Mouse (Mus musculus) 416B (cell line): Measurements from ENCODE around the gene Cdk18.

Experiments used
- DNase-seq: peaks from one replicate; pipeline ENCODE4 v3.0.0; 2011; ENCODE audit warnings: low read depth

Cdk18 gene

DNA sequence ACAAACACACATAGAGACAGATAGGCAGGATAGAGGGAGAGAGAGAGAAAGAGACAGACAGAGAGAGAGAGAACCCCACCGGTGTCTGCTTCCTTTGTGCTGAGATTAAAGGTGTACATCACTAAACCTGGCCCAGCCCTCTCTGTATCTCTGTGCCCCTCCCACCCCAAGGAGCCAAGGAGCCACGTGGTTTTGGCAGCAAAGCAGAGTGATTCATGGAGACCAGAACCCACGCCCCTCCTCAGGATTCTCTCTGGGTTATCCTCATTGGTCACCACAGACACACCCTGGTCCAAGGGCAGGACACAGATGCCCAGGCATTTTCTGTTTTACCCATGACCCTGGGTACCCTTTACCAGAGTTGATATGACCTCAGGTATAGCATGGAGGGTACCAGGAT is 26.4 kb downstream of the Cdk18 start:
- no peak for DNase-seq

DNA sequence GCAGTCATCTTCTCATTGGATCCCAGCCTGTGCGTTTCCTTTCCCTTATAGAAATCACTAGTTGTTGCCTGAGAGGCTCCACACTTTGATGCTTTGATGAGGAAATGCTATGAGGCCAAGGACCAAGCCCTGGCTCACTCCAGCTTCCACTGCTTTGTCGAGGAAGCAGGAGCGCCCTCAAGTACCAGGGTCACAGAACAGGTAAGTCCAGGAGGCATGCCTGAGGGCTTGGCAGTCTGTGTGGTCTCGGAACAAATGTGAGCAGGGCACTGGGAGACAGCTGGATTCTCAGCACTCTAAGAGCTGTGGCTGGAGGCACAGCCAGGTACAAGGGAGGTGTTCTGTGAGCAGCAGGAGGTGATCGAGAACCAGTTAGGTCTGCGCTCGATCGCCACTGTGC is 27.1 kb downstream of the Cdk18 start:
- no peak for DNase-seq

DNA sequence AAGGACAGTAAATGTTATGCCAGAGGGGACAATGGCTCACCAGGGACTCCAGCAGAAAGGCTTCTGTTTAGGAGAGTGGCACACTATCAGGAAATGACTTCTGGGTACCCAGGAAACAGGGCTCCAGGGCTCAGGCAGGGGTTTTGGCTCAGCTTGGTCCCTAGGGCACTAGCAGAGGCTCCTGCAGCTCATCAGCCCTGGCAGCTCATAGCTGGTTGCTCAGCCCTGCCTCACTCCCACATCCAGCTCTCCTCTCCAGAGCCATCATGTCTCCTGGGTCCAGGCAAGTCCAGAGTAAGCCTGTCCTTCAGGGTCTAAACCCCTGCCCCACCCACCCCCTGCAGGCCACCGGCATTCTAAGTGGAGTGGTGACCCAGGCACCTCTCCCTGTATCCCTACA is 28.1 kb downstream of the Cdk18 start:
- no peak for DNase-seq

DNA sequence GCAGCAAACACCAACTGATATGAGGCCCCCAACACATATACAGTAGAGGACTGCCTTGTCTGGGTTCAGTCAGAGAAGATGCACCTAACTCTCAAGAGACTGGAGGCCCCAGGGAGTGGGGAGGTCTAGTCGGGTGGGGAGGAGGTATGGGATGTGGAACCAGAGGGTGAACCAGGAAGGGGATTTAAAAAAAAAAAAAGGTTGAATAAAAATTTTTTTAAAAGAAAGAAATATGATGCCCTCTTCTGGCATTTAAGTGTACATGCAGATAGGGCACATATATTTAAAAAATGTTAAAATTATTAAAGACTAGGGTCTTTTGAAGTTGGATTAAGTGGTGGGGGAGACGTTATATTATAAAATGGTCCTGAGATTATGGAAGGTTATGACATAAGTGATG is 30.1 kb downstream of the Cdk18 start:
- peak; percentile 45 for DNase-seq

DNA sequence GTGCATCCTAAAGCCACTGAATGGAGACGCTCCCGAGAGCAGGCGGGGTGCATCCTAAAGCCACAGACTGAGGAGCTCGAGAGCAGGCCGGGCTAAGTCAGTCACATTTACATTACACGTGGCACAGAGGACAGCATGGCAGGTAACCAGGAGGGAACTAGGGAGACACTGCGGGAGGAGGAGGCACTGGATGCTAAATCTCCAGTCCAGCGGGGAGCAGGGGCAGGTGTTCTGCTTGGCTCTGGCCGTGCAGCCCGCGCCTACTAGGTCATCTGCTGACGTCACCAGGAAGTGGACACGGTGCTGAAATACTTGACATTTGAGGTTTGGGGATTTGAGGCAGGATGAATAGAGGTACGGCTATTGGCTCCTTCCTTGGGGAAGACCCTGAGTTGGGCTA is 35.1 kb downstream of the Cdk18 start:
- DNase-seq: no peak

DNA sequence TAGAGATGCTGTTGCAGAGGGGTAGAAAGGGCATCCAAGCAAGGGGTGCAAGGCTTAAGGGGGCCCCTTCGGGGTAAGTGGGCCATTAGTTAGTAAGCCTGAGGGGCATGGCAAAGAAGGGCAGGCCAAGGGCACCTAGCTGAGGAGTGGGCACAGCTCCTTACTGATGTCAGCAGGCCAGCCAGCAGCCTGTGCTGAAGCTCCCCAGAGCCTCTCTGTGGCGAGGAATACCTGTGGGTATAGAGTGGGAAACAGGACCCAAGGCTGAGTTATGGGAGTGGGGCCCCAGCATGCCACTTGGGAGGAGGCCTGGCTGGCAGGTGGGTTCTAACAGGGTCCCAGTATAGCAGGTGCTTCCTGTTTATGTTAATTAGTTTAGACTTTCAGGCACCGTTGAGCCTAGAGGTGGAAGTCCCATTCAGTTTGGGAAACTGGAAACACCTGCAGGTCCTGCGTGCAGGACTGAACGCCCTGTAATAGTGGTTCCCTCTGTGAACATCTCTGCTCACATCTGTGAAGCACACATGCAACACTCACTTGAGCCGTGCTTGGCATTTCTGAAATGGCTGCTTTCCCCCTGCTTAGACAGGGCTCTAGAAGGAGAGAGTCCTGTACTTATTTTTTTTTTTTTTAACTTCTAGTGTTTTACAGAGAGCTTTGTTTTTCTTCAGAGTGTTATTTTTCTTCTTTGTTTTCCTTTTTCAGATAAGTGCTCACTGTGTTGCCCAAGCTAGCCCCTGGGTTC is 37.4 kb downstream of the Cdk18 start:
- no peak for DNase-seq

DNA sequence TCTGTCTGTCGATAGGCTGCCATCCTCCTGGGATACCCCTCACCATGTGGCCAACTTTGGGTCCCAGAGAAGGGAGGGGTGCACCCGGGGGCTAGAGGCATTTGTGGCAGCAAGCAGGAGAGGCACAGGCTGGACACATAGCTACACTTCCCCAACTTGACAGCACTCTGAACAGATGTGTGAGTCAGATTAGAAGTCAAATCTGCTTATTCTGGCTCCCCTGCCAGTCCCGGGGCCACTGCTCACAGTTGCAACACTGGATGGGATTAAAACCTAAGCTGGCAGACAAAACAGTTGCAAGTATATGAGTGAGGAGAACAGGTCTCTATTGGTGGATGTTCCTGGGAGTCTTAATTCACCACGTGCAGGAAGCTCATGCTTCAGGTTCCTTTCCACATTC is 39.7 kb downstream of the Cdk18 start:
- peak; percentile 73 for DNase-seq

DNA sequence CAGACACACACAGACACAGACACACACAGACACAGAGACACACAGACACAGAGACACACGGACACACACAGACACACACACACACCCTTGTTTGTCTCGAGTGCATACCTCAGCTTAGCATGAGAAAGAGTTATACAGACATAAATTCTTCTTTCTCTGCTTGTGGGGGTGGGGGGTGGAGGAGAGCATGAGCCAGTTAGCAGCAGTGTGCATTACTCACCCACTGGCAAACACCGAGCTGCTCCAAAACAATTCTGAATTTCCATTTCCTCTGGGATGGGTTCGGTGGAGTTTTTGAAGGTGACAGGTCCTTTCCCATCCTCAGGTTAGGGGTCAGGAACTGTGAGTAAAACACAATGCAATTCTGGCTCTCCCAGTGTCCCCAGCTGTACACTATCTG is 40.5 kb downstream of the Cdk18 start:
- no peak for DNase-seq

DNA sequence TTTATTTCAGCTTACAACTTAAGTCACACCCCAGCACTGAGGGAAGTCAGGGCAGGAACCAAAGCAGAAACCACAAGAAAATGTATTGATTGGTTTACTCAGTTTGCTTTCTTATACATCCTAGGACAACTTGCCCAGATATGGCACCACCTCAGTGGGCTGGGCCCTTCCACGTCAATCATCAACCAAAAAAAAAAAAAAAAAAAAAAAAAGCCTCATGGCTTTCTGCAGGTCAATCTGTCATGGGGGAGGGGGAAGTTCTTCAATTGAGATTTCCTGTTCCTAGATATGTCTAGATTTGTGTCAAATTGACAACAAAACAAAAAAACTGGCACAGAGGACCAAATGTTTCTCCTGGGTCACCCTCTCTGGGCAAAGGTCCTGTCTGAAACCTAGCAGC is 41.4 kb downstream of the Cdk18 start:
- peak; percentile 53 for DNase-seq

DNA sequence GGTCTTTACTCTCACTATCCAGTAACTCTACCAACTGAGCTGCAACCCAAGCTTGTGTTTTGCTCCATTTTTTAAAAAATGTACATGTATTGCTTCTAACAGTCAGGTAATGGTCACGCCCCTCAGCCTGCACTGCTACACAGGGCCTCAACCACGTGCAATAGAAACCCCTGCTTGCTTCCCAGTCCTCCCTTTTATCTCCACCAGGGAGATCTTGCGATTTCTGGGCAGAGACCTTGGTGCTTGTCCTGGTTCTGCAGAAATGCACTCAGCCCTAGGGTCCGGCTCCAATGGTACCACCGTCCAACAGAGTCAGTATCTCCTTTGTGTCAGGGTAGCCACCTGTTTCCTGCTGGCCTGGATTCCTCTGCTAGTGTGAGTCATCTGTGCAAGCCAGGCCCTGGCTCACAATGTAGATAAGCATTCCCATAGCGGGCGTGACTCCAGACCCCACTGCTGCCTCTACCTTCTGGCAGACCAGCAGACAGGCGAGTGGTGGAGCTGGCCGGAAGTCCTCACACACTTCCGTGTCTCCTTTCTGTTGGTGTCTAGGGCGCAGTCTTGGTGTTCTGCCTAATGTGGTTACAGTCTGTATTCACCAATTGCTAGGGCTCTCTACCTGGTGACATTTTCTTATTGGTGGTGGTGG is 44.0 kb downstream of the Cdk18 start:
- DNase-seq: peak; percentile 99

DNA sequence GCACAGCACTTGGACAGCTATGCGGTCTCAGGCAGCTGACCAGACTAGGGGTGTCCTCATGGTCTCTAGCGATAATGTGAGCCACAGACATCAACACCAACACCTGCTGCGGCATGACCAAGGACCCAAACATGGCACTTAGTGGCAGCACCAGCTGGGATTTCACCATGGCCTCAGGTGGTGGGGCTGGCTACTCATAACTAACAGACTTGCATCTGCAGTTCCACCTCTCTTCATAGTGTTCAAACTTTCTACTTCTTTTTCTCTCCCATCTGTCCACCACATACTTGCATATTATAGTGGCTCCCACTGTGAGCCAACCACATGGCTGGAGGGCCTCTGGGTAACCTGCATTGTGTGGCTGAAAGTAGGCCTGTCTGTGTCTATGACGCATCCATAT is 46.2 kb downstream of the Cdk18 start:
- DNase-seq: no peak

DNA sequence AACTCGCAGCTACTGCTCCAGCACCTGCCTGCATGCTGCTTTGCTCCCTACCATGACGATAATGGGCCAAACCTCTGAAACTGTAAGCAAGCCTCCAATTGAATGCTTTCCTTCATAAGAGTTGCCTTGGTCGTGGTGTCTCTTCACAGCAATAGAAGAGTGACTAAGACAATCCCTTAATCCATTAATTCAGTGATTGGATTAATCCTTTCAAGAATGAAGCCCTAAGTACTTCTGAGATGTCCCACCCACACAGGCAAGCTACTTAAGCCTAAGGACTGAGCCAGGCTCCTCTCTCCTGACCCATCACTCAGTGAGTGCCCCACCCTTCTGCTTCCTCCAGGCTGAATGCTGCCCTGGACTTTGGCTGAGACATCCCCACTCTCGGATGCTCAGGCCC is 49.2 kb downstream of the Cdk18 start:
- no peak for DNase-seq

DNA sequence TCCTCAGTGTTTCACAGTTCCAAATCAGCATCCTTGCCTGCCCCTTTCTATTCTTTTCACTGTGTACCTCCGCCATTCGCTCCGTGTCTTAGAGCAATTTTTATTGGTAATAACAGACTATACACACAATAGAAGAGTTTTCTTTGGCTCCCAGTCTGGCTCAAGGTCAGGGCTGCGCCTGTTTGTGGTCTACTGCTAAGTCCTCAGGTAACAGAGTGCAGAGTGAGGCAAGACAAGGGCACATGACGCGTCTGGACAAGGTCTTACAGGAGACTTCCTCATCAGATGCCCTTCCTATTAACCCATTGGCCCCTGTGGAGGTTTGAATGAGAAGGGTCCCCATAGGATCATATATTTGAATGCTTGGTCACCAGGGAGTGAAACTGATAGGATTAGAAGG is 49.7 kb downstream of the Cdk18 start:
- DNase-seq: peak; percentile 44

DNA sequence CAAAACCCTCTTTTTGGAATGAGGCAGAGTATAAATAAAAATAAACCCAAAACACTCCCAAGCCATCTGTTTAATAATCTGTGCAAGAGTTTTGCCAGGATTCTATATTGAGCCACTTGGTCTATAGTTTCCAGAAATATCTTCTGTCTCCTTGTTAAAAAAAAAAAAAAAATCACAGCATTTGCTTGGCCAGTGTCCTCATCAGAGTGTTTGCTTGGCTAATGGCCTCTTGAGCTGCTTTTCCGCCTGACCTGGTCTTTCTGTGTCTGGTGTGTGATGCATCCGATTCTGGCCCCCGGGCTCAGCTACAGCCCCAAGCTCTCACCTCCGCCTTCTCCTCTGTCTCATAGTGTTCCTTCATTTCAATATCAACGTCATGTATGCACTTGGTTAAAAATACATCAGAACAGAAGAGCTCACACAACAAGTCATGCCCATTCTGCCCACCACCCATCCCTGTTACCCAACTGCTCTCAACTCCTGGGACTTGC is 51.3 kb downstream of the Cdk18 start:
- DNase-seq: no peak

DNA sequence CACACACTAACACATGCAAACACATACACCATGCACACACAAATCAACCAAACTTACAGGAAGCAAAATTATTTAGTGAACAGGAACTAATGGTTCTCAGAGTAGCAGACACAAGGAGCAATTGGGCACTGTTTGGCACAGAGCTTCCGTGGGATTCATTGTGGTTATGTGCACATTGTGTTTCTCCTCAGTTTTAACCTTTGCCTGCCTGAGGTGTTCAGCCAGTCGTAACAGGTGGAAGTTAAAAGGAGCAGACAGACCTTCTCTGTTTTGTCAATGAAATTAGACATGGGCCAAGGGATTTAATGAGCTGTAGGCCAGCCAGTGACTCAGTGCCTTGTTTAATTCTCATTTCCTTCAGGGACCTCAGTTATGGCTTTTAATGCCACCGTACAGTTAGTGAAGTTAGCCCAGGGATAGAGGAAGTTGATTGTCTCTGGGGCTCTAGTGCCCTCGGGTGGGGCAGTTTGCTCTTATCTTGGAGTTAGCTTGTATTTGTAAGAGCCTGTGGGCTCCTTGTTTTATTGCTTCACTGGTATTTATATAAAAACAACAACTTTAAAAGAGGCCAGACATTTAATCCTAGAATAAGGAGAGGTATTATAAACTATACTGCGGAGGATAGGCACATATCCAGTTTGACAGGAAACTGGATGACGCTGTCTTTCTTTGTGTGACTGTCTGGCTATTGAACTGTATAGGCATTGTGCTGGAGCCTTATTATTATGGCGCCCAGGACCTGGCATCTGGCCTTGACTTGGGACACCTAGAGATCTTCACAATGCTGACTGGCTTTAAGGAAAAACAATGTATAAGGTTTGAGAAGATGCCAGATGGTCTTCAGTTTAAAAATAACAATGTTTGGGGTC is 54.1 kb downstream of the Cdk18 start:
- peak; percentile 82 for DNase-seq

DNA sequence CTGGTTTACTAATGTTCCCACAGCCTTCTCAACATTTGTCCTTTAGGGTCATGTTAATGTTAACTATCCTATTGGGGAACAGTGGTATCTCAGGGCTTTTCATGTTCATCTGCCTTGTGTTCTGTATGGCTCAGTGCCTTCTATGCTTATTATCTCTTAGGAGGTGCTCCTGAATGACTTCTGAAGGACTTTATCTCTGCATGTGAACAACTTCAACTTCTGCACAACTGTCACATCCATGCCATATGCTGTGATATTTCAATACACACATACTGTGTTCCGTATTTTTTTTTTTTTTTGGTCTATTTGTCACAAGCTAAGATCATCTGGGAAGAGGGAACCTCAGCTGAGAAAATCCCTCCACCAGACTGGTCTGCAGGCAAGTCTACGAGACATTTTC is 61.1 kb downstream of the Cdk18 start:
- no peak for DNase-seq

DNA sequence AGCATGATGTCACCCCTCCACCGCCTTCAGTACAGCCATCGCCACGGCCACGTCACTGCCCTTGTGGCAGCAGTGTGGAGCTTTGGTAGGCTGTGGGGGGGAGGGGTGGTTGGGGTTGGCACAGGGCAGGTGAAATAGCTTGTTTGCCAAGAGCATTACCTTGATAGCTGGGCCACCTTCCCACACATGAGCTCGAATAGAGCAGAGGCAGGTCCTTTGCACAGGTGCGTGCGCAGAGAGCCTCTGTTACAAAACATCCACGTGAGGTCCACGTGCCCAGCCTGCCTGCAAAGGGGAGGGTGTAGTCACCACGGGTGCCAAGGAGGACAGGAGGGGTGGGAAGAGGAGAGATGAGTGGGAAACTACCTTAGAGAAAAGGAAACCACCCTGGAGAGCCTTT is 63.9 kb downstream of the Cdk18 start:
- no peak for DNase-seq

DNA sequence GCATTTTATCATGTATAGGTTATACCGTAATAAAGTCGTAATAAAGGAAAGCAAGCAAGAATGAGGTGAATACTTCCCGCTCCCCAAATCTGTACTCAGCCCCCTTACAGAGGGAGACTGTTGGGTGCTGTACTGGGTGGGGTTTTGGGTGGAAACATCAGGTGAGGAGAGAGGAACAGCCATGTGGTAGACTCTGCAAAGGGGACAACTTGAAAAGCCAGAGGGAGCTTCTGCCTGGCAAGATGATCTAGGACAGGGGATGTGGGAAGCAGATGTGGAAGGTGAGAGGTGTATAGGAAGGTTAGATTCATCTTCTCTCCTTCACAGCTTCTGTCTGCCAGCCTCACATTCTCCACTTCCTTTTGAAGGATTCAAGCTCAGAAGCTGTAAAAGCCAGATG is 68.8 kb downstream of the Cdk18 start:
- DNase-seq: no peak

DNA sequence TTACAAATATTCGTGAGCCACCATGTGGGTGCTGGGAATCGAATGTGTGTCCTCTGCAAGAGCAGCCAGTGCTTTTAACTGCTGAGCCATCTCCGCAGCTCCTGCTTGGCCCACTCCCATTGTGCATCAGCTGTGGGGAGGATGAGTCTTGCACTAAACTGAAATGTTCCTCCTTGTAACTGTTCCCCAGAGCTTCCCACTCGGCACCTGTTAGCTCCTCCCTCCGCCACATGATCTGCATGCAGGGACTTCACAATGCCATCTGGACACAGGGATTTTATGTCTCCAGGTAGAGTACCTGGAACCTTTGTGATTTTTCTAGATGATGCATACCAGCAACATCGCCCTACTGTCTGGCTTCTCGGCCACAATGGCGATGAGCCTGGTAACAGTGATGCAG is 70.0 kb downstream of the Cdk18 start:
- DNase-seq: no peak

DNA sequence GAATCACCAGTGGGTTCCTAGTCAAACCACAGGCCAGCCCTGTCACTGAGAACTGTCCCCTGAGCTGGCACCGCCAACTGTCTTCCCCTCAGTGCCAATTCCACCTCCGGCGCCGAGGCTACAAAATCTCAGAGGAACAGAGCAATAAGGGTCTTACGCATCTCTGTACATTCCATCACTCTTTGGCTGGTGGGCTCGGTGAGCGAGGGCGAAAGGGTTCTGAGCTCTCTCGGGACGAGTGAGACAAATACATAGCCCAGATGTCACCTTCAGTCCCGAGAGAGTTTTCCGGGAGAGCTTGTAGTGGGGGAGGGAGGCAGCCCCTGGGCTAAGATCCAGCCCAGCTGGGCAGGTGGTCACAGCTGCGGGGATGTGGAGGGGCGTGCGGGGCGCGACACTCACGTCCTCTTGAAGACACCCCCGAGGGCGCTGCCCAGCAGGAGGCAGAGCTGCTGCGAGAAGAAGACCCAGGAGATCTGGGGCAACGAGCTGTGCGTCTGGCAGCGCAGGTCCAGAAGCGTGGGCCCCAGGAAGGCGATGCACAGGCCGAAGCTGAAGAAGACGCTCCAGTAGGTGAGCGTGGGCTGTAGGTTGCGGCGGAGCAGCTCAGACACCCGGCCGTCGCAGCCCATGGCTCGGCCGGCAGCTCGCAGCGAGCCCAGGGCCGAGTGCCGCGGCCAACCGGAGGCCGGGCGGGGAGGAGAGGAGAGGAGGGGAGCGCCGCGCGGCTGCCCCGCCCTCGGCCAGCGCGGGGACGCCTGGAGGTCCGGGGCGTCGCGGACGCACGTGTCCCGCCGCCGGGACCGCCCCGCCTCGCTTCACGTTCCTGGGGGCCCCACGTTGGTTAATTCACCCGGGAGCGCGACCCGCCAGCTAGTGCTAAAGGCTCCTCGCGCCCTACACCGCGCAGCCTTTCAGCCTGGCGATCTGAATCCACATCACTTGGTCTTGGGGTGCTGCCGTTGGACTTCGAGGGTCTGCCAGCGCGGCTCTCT is 71.9 kb downstream of the Cdk18 start, which contains the start of gene Mfsd4a:
TSS of gene Mfsd4a (minus strand) at position 802 of the 995 bp plus-strand sequence.
- DNase-seq: peak; percentile 33

DNA sequence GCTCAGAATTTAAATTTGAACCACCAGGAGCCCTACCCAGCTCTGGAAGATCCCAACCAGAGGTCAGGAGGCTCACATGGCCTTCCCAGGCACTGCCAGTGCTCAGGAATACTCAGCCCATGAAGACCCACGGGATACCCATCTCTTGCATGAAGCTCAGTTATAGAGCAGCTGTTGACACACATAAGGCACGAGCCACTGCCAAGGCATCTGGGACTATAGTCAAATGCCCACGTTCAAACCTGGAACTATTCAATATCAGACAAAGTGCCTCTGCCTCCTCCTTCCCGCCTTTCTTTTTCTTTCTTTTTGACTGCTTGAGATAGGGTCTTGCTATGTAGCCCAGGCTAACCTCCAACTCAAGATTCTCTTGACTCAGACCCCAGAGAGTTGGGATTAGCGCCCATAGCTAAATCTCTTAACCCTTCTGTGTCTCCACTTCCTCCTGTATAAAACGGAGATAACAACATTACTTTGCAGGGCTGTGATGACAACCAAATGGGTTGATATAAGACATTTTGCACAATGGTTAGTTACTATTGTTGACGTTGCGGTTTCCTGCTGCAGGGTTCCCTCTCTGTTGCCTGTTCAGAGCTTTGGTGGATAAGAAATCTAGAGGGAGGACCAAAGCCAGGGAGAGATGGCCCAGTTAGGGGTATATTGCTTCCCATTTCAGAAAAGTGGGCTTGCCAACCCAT is 73.9 kb downstream of the Cdk18 start:
- DNase-seq: no peak
